Mouse (Mus musculus): ENCODE data around the gene Col4a1.

Gene Col4a1

DNA sequence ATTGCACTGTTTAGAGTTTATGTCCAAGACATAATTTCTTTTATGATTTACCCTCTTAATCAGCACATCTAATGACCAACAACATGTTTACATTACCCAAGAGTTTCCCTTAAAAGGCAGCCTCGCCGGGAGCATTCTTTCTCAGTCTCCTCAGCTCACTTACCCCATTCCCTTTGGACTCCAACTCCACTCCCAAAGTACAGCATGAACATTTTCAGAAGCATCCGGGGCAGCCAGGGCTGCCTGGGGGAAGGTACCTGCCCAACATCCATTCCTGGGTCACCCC, 13.4 kb downstream of the Col4a1 start:
- DNase-seq (ENCODE audit: low read depth, low spot score): no peak

DNA sequence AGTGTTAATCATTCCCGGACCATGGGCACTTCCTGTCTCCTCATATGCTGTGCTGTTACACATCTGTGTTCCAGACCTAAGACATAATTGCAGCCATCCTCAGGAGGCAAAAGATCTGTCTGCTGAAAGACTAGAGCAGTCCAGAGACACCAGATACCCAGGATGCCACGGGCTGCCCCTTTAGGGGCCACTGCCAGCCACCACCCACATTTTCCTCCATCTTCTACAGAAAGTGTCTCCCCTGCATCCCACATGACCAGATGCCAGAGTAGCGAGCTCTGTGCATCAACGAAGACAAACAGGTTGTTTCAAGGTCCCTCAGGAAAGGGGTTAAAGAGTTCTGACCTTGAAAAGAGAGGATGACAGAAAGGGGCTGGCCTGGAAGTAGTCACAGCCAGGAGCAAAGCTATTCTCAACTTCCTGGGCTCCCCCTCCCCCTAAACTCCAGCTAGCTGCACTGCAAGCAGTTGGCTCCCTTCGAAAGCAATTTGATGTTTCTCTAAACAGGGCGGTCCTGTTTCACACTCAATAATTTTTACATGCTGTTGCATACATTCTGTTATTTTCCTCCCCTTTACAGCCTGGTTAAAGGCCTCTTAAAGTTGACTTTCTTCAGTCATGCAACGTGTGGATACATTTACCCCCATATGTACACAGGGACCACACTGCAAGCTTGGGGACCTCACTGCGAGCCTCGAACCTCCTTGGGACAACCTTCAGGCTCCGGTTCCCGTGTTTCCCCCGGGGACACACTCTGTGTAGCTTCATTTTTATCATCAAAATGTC, 13.9 kb downstream of the Col4a1 start:
- no peak for DNase-seq (ENCODE audit: low read depth, low spot score)

GRCm38 (mm10) chr8:11297141-11297838, 15.3 kb downstream of the Col4a1 start:
- DNase-seq (ENCODE audit: low read depth, low spot score): no peak

DNA sequence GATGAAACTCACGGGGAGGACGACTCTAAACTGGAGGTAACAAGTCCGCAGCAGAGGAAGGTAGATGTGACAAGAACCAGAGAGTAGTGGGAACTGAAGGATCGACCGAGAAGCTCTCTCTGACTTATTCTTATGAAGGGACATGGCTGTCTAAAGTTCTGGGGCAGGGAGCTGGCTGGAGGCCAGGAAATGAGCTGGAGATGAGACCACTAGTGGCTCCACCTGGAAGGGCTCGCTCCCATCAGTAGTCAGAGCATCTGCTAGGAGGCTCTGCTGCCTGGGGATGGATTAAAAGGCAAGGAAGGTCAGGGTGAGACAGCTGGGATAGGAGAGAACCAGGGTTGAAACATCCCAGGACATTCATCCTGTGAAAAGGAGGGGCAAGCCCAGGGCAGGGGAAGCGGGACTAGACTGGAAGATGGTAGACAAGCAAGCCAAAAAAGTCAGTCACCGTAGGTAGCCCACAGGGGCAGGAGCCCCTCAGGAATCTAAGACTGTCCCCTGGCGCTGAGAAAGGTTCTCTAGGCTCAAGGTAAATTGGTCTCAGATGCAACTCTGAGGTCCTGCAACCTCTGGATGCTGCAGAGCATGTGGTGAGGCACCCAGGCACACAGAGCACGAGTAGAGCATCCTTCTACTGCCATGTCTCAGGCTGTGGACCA, 16.2 kb downstream of the Col4a1 start:
- no peak for DNase-seq (ENCODE audit: low read depth, low spot score)

DNA sequence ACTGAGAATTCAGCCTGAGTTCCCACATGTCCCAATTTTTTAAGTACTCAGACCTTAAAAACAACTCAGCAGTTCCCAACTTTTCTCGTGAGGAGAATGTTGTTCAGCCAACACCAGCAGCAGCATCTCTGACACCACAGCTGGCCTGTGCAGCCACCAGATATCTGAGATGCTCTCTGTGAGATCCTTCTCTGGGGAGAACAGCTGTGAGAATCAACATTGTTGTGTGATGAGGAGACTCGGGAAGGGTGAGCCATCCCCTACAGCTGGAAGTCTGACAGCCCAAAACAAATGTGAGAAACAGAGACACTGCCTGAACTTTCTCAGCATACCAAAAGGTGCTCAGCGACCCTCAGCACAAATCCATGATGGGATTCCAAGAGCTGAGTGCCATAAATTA, 20.0 kb downstream of the Col4a1 start:
- DNase-seq (ENCODE audit: low read depth, low spot score): no peak

DNA sequence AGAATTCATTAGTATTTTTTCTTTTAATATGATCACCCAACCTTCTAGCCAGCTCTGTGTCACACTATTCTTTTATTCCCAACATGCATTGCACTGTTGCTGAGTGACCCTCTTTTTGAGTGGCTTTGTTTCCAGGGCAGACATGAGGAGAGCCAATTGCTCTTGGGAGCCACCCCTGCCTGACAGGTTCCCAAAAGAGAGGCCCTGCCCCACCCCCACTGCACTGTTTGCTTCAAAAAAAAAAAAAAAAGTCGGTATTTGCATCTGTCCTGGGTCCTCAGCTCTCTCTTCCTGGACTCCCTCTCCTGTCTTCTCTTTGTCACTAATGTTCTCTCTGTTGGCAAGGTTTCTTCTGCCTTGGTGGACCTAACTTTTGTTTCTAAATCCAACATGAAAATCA, 22.1 kb downstream of the Col4a1 start:
- DNase-seq (ENCODE audit: low read depth, low spot score): no peak

DNA sequence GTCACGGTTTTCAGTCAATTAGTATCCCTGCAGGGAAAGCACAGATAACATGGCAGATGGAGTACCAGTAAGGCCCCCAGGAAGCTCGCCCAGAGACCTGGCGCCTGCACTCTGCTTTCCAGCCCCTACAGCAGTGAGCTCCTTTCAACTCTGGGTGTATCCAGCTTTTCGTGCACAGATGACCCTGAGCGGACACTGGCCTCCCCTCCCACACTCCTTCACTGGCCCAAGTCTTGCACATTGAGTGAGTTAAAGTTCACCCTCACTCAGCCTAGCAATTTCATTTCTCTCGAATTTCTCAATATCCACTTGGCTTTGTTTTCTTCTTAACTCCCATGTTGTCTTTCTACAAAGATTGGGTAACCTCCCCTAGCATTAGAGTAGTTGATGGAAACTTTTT, 24.3 kb downstream of the Col4a1 start:
- no peak for DNase-seq (ENCODE audit: low read depth, low spot score)

DNA sequence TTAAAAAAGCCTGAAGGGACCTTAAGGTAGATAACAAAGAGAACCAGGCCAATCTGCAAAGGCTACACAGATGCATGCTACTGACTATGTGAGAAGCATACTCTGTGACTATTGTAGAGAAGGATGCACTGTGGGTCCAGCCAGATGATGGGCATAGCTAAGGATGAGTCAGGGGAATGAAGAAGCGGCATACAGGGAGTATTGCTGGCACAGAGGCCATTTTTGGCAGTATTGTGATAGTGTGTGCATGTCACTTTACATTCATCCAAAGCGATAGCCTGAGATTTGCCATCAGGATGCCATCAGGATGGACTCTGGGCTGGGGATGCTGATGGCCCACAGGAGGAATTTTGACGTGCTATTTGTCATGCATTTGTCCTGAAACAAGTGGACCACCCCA, 25.5 kb downstream of the Col4a1 start:
- DNase-seq (ENCODE audit: low read depth, low spot score): no peak

DNA sequence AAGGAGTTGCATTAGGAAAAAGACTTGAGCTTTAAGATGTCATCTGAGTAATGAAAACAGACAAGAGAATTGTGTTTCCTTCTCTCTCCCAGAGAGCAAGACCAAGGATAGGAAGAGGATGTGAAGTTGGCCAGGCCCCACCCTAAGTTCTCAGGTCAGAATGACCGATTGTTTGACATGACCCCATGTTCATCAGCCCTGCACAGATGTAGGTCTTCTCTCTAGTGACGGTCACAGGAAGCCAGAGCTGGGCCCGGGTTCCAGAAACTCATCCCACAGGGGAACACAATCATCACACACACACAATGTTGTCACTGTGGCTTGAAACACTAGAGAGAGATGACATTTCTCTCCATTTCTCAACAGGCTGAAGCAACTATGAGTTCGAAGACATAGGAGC, 27.2 kb downstream of the Col4a1 start:
- no peak for DNase-seq (ENCODE audit: low read depth, low spot score)

DNA sequence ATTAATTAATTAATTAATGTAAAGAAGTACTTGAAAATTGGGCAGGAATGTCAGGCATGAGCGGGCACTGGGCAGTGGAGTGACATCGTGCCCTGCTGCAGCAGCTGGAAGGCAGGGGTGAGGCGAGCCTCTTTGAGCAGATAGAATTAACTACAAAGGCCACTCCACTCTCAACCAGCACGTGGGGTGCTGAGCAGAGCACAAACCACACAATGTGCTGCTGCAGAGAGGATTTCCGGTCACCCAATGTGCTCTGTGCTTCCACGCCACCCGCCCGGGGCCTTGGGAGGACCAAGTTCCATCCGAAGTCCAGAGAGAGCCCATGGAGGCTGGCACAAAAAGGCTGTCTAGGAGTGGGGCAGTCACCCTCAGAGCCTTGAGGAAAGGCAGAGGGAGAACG, 29.4 kb downstream of the Col4a1 start:
- no peak for DNase-seq (ENCODE audit: low read depth, low spot score)

DNA sequence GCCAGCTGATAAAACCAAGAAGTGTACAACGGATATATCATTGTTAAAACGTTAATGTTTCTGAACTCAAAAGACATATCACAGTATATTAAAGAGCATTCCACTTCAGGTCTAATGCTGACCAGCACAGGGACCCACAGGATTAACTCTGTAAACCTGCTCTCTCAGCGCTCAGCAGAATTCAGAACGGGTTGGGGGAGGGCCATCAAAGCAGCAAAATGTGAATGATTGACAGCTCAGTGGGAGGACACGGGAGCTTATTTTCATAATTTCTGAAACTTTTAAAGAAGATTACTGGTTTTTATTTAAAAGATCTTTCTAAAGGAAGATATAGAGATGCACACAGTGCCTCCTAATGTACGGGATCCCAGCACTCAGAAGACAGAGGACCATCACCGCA, 29.9 kb downstream of the Col4a1 start:
- DNase-seq (ENCODE audit: low read depth, low spot score): no peak

GRCm38 (mm10) chr8:11282139-11282538, 30.5 kb downstream of the Col4a1 start:
- no peak for DNase-seq (ENCODE audit: low read depth, low spot score)

- no peak for DNase-seq (ENCODE audit: low read depth, low spot score)
These were observed 31.8 kb downstream of the Col4a1 start for GRCm38 (mm10) chr8:11280721-11281268.

GRCm38 (mm10) chr8:11279296-11279826, 33.3 kb downstream of the Col4a1 start:
- no peak for DNase-seq (ENCODE audit: low read depth, low spot score)

GRCm38 (mm10) chr8:11278101-11278611, 34.5 kb downstream of the Col4a1 start:
- DNase-seq (ENCODE audit: low read depth, low spot score): no peak

GRCm38 (mm10) chr8:11277602-11278051, 35.0 kb downstream of the Col4a1 start:
- no peak for DNase-seq (ENCODE audit: low read depth, low spot score)

- no peak for DNase-seq (ENCODE audit: low read depth, low spot score)
These were observed 36.3 kb downstream of the Col4a1 start for GRCm38 (mm10) chr8:11276286-11276685.

DNA sequence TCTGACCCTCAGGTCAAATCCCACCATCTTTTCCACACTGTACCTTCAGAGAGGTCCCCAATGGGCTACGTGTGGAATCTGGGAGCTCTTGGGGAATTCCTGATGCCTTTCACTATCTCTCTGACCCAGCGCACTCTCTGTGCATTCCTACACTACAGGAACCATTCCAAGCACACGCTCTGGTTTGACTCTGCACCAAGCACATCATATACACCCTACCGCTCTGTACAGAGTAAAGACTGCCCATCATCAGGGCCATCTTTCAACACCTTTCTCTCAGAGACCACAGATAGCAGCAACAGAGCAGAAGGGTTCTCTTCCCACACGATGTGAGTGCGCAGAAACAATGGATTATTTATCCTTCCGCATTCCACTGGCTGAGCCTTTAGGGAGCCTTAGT, 38.2 kb downstream of the Col4a1 start:
- no peak for DNase-seq (ENCODE audit: low read depth, low spot score)

GRCm38 (mm10) chr8:11273506-11274158, 39.0 kb downstream of the Col4a1 start:
- no peak for DNase-seq (ENCODE audit: low read depth, low spot score)

DNA sequence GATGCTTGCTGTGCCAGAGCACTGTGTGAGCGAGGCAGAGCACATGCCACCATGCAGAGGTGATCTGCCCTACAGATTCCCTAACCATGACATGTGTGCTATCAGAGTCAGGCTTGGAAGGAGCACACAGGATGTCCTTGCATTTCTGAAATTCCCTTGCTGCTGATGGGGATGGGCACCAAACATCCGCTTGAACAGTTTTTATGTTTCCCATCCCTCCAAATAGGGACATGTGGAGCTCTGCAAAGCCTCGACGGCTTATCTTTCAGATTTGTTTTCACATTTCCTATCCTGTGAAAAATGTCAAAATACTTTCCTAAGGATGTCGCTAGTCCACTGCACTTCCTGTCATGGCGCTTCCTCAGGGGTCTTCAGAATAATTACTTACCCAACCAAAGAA, 40.4 kb downstream of the Col4a1 start:
- no peak for DNase-seq (ENCODE audit: low read depth, low spot score)

DNA sequence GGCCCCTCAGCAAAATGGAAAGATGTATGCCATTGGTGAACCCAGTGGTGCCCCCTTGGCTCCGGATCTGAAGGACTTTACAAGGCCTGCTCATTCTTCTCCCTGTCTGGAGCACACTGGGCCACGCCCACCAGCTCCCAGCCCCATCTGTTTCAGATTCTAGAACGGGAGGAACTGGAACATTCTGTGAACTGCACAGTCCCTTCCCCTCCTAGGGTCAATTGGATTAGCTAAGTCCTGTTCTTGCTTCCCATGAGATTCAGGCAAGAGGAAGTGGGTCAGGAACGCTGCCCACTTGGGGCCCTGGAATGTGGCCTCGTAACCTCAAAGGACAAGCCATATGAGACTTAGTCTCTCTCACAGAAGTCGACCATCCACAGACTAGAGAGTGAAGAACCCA, 41.8 kb downstream of the Col4a1 start:
- no peak for DNase-seq (ENCODE audit: low read depth, low spot score)

- DNase-seq (ENCODE audit: low read depth, low spot score): no peak
These were observed 43.9 kb downstream of the Col4a1 start for GRCm38 (mm10) chr8:11268753-11269152.
